Mouse (Mus musculus) liver, adult 2 months (tissue): ENCODE results near the gene Arl6. TPM values are rescaled to one million over a fixed set of nuclear protein-coding genes. Genes with fewer than 3 reads are reported as not detected.

Experiments used
- DNase-seq: peaks from one replicate; pipeline ENCODE4 v3.0.0-alpha.2; 2011; ENCODE audit warnings: low read depth, low spot score; ENCODE audit errors: extremely low read depth
- H3K27ac ChIP-seq: fragments of 200-500 bp; replicated peaks from 2 replicates; pipeline ENCODE4 v1.5.1; 2012; ENCODE audit warnings: low read depth, mild to moderate bottlenecking, control low read depth, inconsistent platforms, low read length; ENCODE audit not compliant: insufficient read depth
- H3K27me3 ChIP-seq: fragments of 200-500 bp; 2 replicates; pipeline ENCODE4 v1.6.1; 2012; ENCODE audit warnings: mild to moderate bottlenecking, moderate library complexity, low read length, inconsistent platforms; ENCODE audit not compliant: control insufficient read depth, insufficient read depth
- H3K36me3 ChIP-seq: fragments of 200-500 bp; 2 replicates; pipeline ENCODE4 v1.6.1; 2012; ENCODE audit warnings: low read length, inconsistent platforms; ENCODE audit not compliant: control insufficient read depth, insufficient read depth
- H3K4me1 ChIP-seq: fragments of 200-500 bp; 2 replicates; pipeline ENCODE4 v1.6.1; 2011; ENCODE audit warnings: low read length; ENCODE audit not compliant: control insufficient read depth, insufficient read depth
- H3K4me3 ChIP-seq: fragments of 200-500 bp; 2 replicates; pipeline ENCODE4 v1.5.1; 2011; ENCODE audit warnings: low read depth, mild to moderate bottlenecking, control low read depth, low read length, moderate library complexity; ENCODE audit not compliant: insufficient read depth
- H3K79me2 ChIP-seq: fragments of 200-500 bp; 2 replicates; pipeline ENCODE4 v1.6.1; 2012; ENCODE audit warnings: inconsistent platforms, mild to moderate bottlenecking, low read length, moderate library complexity; ENCODE audit not compliant: control insufficient read depth, insufficient read depth
- H3K9ac ChIP-seq: fragments of 200-500 bp; 2 replicates; pipeline ENCODE4 v1.6.1; 2012; ENCODE audit warnings: low read depth, mild to moderate bottlenecking, control low read depth, inconsistent platforms, low read length
- CTCF ChIP-seq: fragments of 200-500 bp; IDR thresholded peaks from 2 replicates; pipeline ENCODE4 v1.5.1; 2011; ENCODE audit warnings: low read depth, low read length, control low read depth
- POLR2A ChIP-seq: fragments of 200-500 bp; IDR thresholded peaks from 2 replicates; pipeline ENCODE4 v1.6.1; 2011; ENCODE audit warnings: low read length, control low read depth; ENCODE audit not compliant: insufficient read depth; ENCODE audit errors: extremely low read depth
- WGBS: fragments of 180-500 bp; shearing (Covaris S2); methylation state at CpG from one replicate; pipeline ENCODE4 v1.1.7; 2018; 5-methylcytosine and 5-hydroxymethylcytosine counted together
- polyA plus RNA-seq: library from polyadenylated mRNA; depleted of rRNA; stranded (reverse); fragments of >200 nt; gene quantifications from 2 replicates; pipeline ENCODE4 v1.2.3, GENCODE M21; 2012; rRNA removed
- total RNA-seq: library from RNA; depleted of rRNA; stranded (reverse); fragments of >200 nt; gene quantifications from 2 replicates; pipeline ENCODE4 v1.2.3, GENCODE M21; 2014; rRNA removed

Arl6 gene
- 3.8 and 3.9 TPM in 2 replicates for total RNA-seq
- polyA plus RNA-seq = 0.39 and 0.65 TPM in 2 replicates

DNA sequence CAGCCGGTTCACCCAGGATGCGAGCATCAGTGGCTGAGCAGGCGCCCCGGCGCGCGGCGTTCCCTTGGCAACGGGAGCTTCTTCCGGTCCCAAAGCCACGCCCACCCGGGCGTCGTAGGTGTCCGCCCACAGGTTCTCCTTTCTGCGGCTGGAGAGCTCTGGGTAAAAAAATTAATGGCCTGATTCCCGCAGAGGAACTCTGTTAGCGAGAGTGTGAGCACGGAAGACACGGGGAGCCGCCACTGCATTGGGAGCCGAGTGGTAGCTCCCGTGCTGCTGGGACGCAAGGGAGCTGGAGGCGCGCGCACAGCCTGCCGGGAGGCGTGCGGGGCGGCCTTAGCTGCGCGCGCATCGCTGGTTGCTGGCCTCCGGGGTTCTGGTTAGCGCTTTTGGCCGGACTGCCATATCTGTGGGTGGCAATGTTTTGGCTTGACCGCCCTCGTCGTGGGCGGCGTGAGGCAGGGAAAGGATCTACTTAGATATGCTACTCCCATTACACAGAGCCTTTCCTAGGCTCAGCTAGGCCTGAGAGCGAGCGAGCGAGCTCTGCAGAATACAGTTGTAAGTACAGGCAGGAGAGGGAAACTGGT lies at the start of gene Arl6:
Arl6 (minus strand) TSS at position 290 of the 590 bp plus-strand sequence.
- no peaks in the 10 kb centered on the region for H3K79me2 ChIP-seq
- peak within 1 kb of the TSS; percentile 68 for H3K9ac ChIP-seq
- H3K4me3 ChIP-seq = peak within 1 kb of the TSS; percentile 81
- H3K27ac ChIP-seq = peak within 1 kb of the TSS; percentile 81
- under 1% methylated on average over 46 of the region's 46 CpGs for whole genome bisulfite sequencing
- peak; percentile 84 for DNase-seq
- no peaks in the 10 kb centered on the region for H3K27me3 ChIP-seq
- H3K4me1 ChIP-seq = peaks cover 3% of the 10 kb centered on the region; the same call in 1 of the 2 replicates
- no peaks in the 10 kb centered on the region for H3K36me3 ChIP-seq
- TF ChIP-seq CTCF (no peak), POLR2A (peak; percentile 45; the same call in 1 of the 2 replicates)

DNA sequence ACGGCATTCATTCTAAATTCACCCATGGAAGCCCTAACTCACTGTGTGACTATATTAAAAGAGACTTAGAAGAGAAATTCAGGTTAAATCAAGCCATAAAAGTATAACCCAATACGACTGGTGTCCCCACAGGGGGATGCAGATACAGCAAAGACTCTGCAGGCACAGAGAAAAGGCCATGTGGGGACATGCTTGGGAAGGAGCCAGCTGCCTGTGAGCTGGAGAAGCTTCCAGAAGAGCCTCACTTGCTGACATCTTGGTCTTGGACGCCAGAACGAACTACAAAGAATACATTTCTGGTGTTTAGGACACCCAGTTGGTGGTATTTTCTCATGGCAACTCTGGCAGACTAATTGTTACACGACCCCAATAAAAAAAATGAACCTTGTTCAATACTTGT lies 45.9 kb upstream of the Arl6 start:
- no peak for DNase-seq
- no peaks in the 10 kb centered on the region for H3K27me3 ChIP-seq
- TF ChIP-seq POLR2A = no peak
- TF ChIP-seq CTCF = no peak
- no peaks in the 10 kb centered on the region for H3K36me3 ChIP-seq
- 58% methylated on average over 5 of the region's 5 CpGs for WGBS
- no peak overlapping the region for H3K4me3 ChIP-seq
- H3K9ac ChIP-seq = no peak overlapping the region
- H3K4me1 ChIP-seq = no peaks in the 10 kb centered on the region
- H3K27ac ChIP-seq = no peak overlapping the region
- H3K79me2 ChIP-seq = no peaks in the 10 kb centered on the region

DNA sequence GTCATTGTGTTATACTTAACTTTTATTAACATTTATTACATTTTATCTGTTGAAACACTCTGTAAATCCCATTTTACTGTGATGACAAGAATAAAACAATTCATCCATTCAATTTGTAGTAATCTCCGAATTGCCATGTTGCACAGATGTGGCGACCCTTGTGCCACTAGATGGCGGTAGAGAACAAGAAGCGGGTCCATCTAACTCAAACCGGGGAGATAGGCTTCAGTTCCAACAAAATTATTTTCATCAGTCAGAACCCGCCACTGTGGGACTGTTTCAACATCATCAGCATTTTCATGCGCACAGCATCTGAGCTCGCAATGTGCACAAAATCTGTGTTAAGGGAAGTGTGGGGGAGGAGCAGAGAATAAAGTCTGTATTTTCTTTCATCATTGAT lies 44.2 kb upstream of the Arl6 start:
- H3K27ac ChIP-seq = no peak overlapping the region
- 8% methylated on average over 8 of the region's 8 CpGs for WGBS
- H3K4me1 ChIP-seq = no peaks in the 10 kb centered on the region
- no peaks in the 10 kb centered on the region for H3K27me3 ChIP-seq
- no peak overlapping the region for H3K4me3 ChIP-seq
- H3K9ac ChIP-seq = no peak overlapping the region
- TF ChIP-seq CTCF (peak; percentile 72; the same call in 1 of the 2 replicates), POLR2A (no peak)
- H3K79me2 ChIP-seq = no peaks in the 10 kb centered on the region
- H3K36me3 ChIP-seq = no peaks in the 10 kb centered on the region
- DNase-seq = peak; percentile 26

DNA sequence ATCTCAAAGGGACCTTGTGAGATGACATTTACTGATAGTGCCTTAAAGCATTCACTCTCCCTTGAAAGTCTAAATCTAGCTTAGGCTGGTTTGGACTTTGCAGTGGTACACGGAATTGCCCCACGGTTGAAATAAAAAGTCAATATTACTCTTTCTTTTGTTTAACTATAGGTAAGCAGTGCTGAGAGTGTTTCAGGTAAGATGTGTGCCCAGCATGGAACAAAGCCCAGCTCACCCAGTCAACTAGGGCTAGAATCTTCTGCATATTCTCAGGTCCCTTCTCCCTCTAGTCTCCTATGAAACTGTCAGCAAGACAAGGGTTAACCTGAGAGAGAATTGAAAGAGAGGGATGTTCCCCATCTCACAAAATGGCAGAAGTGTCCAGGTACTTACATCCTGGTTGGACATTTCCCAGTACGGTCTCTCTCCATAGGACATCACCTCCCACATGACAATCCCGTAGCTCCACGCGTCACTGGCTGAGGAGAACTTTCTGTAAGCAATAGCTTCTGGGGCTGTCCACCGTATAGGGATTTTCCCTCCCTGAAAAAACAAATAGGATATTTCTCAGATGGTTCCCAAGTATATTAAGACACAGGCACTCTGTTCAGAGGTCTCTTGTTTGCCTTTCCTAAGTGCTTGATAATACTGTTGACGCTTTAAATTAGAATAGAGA lies 43.2 kb upstream of the Arl6 start:
- Histone ChIP-seq H3K79me2 (no peaks in the 10 kb centered on the region), H3K4me1 (no peaks in the 10 kb centered on the region), H3K27me3 (no peaks in the 10 kb centered on the region), H3K27ac (no peak overlapping the region), H3K36me3 (no peaks in the 10 kb centered on the region), H3K9ac (no peak overlapping the region), H3K4me3 (no peak overlapping the region)
- no peak for DNase-seq
- WGBS = 62% methylated on average over 8 of the region's 8 CpGs
- no peak for TF ChIP-seq POLR2A
- TF ChIP-seq CTCF = no peak

DNA sequence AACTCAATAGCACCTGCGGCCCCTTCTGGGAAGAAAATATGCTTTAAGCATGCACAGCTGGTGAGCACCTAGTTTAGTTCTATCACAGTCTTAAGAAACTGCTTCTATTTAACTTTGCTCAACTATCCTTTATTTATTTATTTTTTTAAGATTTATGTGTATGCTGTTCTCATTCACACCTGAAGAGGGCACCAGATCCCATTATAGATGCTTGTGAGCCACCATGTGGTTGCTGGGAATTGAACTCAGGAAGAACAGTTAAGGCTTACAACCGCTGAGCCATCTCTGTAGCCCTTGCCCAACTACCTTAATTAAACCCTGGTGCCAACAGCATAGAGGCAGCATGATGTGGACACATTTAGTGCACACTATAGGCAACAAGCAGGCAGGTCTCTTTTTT lies 27.7 kb upstream of the Arl6 start:
- no peaks in the 10 kb centered on the region for H3K4me1 ChIP-seq
- H3K4me3 ChIP-seq = no peak overlapping the region
- 87% methylated on average over 2 of the region's 2 CpGs for WGBS
- H3K79me2 ChIP-seq = no peaks in the 10 kb centered on the region
- no peaks in the 10 kb centered on the region for H3K27me3 ChIP-seq
- H3K27ac ChIP-seq = no peak overlapping the region
- no peak overlapping the region for H3K9ac ChIP-seq
- no peak for DNase-seq
- TF ChIP-seq CTCF = no peak
- TF ChIP-seq POLR2A = no peak
- no peaks in the 10 kb centered on the region for H3K36me3 ChIP-seq

DNA sequence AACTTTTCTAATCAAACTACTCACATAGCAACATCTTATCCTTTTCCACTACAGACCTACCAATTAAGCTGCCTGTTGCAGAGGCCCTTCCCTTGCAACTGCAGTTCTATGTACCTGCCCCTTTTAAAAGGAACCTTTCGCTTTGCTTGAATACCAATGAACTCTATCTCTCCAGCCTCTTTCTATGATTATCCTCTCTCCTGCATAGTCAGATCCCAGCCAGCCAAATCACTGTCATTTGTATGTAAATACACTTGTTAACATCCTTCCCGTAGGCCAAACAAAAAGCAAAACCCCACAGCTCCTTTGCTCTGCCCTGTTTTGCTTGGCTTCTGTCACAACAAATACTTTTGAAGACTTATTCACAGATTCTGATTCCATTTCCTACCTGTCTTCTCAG lies 4.6 kb upstream of the Arl6 start:
- Histone ChIP-seq H3K4me1 (no peaks in the 10 kb centered on the region), H3K27me3 (no peaks in the 10 kb centered on the region; the same call in 1 of the 2 replicates), H3K36me3 (no peaks in the 10 kb centered on the region), H3K79me2 (no peaks in the 10 kb centered on the region), H3K27ac (no peak overlapping the region), H3K4me3 (no peak overlapping the region), H3K9ac (no peak overlapping the region)
- WGBS = 72% methylated on average over 2 of the region's 2 CpGs
- no peak for TF ChIP-seq CTCF
- TF ChIP-seq POLR2A = no peak
- no peak for DNase-seq
